Mouse (Mus musculus): Measurements from ENCODE around the gene Mettl22.

Mettl22 gene

DNA sequence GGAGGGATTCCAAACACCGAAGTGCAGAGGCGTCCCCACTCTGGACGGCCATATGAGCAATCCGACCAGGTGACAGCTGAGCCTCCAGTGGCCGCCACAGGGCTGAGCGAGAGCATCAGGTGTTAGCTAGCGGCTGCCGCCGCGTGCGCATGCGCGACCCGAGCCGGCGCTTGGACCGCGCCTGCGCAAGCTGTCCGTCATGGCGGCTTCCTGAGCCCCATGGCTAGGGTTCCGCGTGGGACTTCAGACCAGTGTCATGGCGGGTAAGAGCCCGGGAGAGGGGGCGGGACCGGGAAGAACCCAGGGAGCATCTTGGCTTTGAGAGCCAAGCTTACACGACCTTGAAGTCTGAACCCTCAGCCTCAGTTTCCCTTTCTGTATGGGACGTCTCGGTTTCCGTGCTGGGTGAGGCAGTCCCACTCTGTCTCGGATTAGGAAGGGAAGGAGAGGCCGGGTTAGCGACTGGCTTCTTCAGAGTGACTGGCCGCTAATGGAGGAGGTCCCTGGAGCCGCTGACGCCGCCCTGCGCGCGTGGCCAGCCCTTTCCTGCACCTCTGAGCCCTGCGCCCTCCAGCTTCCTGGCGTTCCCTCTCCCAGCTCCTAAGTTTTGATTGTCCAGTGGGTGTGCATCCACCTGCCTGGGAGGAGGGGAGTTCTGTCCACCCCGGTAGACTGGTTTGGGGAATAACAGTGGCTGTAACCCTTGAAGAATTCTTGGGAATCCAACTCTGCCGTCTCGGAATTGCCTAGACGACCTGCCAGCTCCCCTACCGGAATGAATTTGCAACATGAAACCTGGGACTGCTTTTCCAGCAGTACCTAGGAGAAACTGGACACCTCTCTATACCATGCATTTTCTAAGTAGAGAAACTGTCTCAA lies at the start of gene Mettl22:
TSS of gene Mettl22 (plus strand) at position 186 of the 879 bp plus-strand sequence.
- peak; percentile 77 to 90 for DNase-seq (ENCODE audit: low spot score in 2 of 2)

DNA sequence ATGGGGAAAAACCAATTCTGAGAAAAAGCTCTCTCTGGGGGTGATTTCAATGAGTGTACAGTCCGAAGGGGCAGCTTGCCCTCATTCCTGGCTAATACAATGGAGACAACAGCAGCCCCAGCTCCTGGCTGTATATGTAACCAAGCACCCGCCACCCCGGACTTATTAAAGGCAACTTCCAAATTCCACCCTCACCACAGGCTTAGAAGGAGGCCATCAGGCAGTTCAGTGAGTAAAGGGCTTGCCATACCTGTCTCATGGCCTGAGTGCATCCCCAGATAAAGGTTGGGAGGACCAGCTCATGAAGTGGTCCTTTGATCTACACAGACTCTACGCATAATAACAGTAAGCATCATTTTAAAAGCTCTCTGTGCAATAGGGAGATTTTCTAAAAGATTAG lies 49.7 kb upstream of the Mettl22 start:
- no peak for DNase-seq (ENCODE audit: low spot score in 2 of 2)

DNA sequence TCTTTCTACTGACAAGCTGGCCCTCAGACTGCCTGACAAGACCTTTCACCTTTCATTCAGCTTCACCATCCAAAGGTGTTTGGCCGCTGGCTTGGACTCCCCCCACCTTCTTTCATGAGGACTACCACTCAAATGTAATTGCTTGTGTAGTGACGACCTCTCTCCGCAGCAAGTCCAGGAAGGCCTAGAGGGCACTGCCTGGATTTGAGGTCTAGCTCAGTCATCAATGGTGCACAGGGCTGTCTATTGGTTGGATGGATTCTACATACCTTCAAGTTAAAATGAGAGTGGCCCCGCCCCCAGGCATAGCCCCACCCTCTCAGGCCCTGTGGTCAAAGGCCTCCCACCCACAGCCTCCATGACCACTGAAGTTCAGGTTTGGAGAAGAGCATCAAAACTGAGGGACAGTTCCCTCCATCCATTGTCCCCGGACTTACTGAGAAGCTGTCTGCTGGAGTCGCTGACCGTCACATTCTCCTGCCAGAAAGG lies 46.9 kb upstream of the Mettl22 start:
- DNase-seq (ENCODE audit: low spot score in 2 of 2) = no peak

DNA sequence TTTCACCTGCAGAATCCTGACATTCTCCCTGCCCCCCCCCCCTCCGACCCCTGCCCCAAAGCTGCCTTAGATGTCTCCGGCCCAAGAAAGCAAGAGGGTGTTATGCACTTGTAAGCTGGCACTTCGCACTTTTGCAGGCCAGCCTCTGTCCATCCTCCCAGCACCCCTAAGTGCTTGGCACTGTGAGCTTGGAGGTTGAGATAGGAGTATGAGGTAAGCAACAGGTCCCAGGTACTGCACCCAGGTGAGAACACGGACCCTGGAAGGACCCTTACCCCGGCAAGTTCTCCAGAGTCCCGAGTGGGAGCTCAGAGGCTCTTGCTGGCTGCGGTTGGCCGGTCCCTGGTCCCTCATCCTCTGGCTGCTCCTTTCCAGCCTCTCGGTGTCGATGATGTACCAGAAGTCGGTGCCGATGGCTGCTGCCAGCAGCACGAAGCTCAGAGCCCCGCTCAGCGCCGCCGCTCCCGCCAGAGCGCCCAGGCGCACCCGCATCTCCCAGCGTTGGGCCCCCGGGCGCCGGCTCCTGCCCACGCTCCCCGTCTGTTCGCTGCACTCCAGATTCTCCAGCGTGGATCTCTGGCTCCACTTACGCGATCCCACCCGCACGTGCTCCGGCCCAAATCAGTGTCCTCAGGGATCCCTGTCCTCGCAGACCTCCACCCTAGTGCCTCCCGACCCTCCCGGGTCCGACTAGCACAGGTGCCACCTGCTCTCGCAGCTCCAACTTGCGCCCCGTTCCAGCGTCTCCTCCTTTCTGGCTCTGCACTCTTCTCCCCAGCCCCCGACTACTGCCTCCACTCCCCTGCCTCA lies 46.2 kb upstream of the Mettl22 start:
- peak in 1 of 2 experiments; percentile 62 for DNase-seq (ENCODE audit: low spot score in 2 of 2)

DNA sequence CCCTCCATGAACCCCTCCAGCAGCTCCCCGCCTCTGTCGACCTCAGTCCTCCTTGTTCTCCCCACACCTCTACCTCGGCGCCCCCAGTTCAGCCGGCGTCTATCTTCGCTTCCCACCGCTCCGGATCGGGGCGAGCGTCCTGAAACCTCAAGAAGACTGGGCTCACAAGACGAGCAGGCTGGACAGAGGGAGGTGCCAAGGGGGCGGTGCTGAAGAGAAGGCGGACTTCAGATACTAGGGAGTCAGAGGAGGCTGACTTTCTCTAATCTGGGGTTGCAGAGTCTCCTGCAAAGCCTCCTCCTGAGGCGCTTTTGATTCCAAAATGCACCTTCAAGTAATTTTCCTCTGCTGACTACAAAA lies 45.6 kb upstream of the Mettl22 start, which contains the start of gene Tmem114:
TSS of gene Tmem114 (minus strand) at position 166 of the 360 bp plus-strand sequence.
- no peak for DNase-seq (ENCODE audit: low spot score in 2 of 2)

DNA sequence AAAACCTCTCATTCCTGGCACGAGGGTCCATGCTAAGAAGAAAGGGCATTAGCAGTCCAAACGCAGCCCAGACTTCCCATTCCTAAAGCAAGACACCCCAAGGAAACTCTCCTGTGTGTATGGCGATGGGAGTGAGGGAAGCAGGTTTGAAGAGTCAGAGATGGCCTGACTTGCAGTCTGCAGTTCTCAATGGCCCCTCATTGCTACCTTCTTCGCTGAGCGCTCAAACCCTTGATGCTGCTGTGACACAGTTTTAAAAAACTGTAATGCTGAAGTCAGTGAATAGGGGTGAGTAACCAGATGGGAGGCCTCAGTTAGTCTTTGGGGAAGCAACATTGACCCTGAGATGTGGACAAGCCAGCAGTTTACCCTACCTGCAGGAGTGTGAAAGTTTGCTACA lies 44.9 kb upstream of the Mettl22 start:
- DNase-seq (ENCODE audit: low spot score in 2 of 2) = no peak

DNA sequence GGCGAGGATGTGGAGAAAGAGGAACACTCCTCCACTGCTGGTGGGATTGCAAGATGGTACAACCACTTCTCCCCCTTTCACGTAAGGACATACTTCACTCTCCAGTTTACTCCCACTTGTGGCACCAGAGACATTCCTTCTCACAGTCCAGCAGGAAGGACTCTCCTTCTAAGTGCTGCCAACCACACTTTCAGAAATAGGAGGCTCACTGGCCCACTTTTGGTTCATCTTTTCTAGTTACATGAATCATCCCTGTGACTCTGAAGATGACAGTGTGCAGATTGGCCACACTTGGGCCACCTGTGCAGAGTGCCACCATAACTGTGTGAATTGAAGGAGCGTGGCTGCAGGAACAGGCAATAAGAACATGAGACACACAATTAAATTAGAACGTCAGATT lies 41.1 kb upstream of the Mettl22 start:
- no peak for DNase-seq (ENCODE audit: low spot score in 2 of 2)

DNA sequence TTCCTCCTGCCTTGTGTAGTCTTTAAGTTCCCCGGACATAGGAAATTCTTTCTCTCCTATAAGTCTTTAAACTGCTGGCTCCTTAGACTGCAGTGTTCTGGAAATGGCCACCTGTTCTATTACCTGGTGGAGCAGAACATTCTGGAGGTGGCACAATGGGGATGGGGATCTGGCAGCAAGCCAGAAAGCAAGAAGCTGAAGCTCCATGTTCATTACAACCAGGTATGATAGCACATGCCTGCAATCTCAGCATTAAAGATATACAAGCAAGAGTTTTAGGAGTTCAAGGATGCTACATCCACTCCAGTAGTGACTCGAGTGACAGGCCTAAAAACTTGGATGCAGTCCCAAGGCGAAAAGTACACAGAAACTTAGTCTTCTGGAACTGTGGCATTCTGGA lies 38.0 kb upstream of the Mettl22 start:
- no peak for DNase-seq (ENCODE audit: low spot score in 2 of 2)

DNA sequence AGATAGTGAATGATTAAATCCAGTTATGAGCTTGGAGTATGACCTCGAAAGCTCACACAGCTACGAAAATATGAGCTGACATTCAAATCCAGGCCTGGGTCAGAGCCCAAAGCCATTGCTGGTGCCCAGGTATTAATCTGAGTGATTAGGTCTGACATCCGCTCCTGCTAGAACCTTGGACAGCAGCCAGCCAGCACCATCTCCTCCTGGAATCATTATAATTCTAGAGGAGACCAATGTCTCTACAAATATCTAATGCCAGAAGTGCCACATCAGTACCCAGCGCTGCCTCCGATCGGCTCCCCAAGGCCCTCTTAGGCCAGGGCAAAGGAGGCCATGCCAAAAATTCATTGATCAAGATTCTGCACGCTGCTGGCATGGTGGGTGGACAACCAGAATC lies 25.7 kb upstream of the Mettl22 start:
- no peak for DNase-seq (ENCODE audit: low spot score in 2 of 2)

DNA sequence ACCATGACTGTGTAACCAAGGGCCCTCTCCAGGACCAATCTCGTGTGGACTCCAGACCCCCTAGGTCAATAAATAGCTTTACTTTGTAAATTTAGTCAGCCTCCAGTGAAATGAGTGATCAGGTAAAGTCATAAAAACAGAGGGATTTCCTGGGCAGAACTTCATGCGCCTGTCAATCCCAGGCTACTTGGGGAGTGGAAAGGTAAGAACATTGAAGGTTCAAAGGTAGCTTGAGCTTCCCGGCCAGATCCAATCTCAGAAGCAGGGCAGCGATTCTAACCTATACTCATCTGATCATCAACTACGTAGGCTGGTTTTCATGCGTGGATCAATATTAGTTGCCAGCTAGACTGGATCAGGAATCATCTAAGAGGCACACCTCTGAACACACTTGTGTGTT lies 24.3 kb upstream of the Mettl22 start:
- no peak for DNase-seq (ENCODE audit: low spot score in 2 of 2)

DNA sequence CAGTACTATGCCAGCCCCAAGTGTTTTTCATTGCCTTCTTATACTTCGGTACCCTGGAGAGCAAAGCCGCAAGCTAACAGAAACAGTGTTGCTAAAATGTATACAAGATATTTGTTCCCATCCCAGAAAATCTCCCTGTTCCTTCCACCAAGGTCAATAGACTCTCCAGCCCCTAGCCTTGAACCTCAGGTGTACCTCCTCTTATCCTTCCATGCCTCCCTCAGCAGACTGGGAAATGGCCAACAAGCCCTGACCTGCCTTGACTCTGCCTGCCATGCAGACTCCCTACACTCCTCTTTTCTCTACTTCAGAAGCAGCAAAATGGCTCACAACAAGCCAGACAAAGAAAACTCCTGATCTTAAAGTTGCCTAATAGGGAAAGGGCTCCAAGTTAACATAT lies 17.3 kb upstream of the Mettl22 start:
- DNase-seq (ENCODE audit: low spot score in 2 of 2) = no peak

DNA sequence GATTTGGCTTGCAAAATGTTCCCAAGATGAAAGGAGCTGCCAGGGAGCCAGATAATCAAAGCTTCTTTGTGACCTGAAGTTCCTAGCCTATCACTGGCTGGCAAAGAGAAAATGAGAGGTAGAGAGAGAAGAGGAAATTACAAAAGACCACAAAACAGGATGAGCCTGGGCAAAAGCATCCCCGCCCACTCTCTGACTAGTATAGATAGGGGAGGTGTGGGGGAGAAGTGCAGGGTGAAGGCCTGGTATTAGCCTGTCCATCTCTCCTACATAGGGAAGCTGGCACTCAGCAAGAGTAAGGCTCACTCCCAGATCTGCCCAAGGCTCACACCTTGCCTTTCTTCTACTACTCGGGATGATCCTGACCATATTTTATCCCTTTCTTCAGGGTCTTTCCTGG lies 15.4 kb upstream of the Mettl22 start:
- no peak for DNase-seq (ENCODE audit: low spot score in 2 of 2)

DNA sequence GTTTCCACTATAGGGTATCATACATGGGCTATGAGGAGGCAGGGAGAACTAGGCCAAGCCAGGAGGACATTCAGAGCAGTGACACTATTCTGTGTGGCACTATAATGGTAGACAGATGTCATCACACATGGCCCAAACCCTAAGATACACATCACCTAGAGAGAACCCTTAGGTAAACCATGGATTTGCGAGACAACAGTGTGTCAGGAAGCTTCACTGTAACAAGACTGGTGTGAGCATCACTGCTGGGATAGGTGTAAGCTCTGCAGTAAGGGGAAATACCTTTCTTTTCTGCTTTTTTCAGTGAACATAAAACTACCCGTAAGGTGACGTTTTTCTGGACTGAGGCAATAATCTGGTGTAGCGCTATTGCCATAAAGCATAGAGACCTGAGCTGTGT lies 12.2 kb upstream of the Mettl22 start:
- DNase-seq (ENCODE audit: low spot score in 2 of 2) = no peak

DNA sequence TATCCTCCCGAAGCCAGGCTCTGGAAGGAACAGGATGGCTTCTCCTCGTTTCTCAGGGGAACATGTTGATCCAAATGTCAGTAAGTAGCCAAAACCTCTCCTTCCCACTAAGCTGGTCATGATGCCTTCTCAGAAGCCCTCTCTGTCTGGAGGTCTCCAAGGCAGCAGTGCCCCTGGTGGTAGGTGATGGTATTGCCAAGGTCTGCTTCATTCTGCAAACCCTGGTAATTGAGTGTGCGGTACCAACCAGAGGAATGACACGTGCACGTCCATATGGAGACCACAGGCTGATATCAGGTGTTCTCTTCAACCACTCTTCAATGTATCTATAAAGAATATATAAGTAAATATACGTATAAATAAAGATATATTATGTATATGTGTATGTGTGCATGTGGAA lies 11.5 kb upstream of the Mettl22 start:
- DNase-seq (ENCODE audit: low spot score in 2 of 2) = peak in 1 of 2 experiments; percentile 52

DNA sequence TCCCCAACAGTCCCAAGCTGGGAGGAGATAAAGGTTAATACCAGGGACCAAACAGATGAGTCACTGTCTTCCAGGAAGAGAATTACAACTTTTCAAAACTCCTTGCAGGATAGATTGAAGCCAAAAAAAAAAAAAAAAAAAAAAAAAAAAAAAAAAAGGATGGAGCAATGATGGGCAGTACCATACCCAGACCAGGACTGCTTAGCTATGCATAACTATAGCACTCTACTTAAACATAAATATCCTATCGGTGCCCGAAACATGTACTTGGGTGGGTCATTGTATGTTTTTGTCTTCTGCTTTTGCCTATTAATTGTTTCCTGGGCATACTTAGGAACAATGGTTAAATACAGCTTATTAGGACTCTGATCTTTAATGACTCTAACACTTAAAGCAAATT lies 456 bp upstream of the Mettl22 start:
- no peak for DNase-seq (ENCODE audit: low spot score in 2 of 2)

DNA sequence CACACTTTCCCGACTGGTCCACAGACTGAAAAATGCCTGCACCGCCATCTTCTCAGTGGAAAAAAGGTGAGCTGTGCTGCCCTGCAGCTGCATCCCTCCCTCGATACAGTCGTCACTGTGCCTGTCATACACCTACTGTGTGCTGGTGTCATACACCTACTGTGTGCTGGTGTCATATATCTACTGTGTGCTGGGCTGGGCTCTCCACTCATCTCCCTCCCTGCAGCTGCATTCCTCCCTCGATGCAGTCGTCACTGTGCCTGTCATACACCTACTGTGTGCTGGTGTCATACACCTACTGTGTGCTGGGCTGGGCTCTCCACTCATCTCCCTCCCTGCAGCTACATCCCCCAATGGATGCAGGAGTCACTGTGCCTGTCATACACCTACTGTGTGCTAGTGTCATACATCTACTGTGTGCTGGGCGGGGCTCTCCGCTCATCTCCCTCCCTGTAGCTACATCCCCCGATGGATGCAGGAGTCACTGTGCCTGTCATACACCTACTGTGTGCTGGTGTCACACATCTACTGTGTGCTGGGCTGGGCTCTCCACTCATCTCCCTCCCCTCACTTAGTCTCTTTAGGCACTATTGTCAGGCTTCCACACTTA lies 16.9 kb downstream of the Mettl22 start:
- DNase-seq (ENCODE audit: low spot score in 2 of 2) = no peak

DNA sequence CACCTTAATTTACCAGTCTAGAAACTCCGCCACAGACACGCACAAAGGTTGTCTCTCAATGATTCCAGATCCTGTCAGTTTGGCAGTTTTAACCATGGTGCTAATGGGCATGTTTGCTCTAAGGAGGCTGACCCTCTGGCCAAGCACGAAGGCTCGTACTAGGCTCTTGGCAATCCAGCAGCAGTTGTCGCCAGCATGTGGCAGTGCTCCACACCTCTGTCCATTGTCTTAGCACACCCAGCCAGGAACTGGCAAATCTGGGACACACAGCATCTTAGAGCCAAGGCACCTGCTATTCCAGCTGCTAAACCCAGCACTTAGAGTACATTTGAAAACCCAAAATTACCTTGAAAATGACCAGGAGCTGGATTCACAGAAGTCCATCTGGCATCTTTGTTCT lies 18.8 kb downstream of the Mettl22 start:
- DNase-seq (ENCODE audit: low spot score in 2 of 2) = peak in 1 of 2 experiments; percentile 22

DNA sequence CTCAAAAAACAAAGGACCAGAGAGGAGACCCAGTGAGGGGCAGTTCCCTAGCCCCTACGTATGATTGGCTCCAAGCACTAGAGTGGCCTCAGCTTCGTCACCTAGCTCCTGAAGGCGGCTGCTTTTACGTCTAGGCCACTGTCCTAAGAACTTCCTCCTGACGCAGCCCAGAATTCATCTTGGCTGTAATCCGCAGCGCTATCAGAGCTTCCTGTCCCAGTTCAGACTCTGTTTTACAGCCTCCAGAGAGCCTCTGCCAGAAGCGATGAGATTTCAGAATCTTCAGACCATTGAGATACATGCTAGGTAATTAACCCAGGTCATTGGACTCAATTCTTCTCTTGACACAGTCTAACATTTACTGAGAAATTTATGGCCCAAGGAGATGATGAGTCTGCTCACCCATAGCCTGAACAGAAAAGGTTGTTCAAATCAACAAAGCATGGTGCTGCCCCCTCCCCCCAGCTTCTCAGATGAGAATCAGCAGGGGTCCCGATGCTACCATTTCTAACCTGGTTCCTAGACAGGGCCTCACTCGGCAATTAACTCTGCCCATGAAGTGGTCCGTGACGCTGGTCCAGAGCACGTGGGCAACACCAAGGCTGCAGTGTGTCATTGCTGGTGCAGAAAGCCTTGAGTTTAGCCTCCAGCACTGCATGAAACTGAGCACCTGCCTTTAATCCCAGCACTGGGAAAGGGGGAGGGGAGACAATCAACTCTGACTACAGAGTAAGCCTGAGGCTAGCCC lies 21.3 kb downstream of the Mettl22 start:
- DNase-seq (ENCODE audit: low spot score in 2 of 2) = no peak

DNA sequence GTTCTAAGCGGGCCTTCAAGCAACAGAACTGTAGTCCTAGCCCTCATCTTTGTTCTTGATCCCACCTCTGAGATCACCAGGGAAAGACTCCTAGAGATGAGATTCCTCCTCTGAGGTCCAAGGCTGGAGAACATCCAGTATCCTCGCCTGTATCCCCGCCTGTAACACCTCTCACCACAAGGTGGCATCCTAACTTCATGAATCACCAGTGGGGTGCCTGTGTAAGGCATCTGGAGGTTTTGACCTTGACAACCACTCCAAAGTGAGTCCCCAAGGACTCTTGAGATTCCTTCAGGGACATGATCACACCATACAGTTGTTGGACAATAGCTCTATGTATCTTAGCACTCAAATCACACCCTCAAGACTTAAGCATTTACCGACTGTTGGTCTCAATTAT lies 23.7 kb downstream of the Mettl22 start:
- peak in 1 of 2 experiments; percentile 72 for DNase-seq (ENCODE audit: low spot score in 2 of 2)

DNA sequence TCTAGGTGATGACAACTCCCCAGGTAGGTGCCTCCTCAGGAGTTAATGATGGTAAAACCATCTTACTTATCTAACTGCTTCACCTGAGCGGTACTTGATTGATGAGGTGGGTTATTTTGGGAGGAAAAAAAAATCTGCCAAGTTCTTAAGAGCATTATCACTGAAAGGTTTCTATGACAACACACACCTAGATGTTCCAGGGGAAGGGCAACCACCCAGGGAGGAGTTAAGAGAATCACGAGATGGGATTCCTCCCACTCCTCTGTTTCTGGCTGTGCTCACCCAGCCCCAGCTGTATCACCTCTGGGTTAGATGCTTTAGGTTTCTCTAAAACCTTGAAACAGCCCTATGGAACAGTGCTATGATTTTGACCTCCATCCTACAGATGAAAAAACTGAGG lies 26.4 kb downstream of the Mettl22 start:
- DNase-seq (ENCODE audit: low spot score in 2 of 2) = peak in 1 of 2 experiments; percentile 52

DNA sequence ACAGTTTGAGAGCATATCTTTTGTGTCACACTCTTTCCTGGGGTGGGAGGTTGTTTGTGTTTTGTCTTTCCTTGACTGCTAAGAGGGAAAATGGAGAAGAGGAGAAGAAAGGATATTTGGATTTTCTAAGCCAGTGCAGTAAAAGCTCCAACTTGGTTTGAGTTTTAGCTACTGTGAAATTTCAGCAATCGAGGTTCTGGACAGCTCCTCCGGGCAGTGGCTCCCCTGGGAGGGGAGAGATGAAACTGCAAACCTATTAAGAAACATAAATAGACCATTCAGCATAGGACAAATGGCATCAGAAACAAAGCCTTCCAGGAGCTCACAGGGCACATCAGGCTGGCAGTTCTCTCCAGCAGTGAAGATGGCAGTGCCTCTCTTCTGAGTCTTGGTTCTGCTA lies 33.7 kb downstream of the Mettl22 start:
- no peak for DNase-seq (ENCODE audit: low spot score in 2 of 2)

DNA sequence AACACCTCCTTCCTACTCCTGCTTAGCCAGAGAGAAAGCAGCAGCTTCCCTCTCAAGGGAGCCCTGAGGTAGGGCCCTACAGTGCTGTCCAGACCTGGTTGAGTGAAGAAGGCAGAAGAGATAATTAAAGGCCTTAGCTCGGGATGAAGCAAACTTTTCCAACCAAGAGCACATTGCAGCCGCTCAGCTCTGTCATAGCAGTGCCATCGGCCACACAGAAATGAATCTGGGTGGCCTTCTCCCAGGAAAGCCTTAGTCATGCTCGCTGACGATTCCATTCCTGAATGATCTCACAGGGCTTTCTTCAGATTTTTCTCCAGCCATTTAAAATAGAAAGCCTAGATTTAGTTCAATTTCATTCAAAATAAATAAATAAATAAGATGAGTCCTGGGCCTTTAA lies 39.3 kb downstream of the Mettl22 start:
- DNase-seq (ENCODE audit: low spot score in 2 of 2) = no peak
